Mouse (Mus musculus) bone marrow macrophage, adult 2 months (primary cell): ENCODE data around the gene Adh1. TPM values are rescaled to one million over a fixed set of nuclear protein-coding genes. Genes with fewer than 3 reads are reported as not detected.

Experiments used
- H3K27ac ChIP-seq: 2 replicates; pipeline ENCODE4 v1.5.1; 2012; ENCODE audit warnings: low read depth, low read length; ENCODE audit not compliant: insufficient read depth
- H3K4me1 ChIP-seq: 2 replicates; pipeline ENCODE4 v1.6.1; 2012; ENCODE audit warnings: low read length; ENCODE audit not compliant: control insufficient read depth, insufficient read depth
- H3K4me3 ChIP-seq: 2 replicates; pipeline ENCODE4 v1.5.1; 2012; ENCODE audit warnings: mild to moderate bottlenecking, low read length, moderate library complexity; ENCODE audit not compliant: insufficient read depth
- CTCF ChIP-seq: IDR thresholded peaks from 2 replicates; pipeline ENCODE4 v1.5.1; 2012; ENCODE audit warnings: low read depth, mild to moderate bottlenecking, low read length, moderate library complexity
- POLR2A ChIP-seq: IDR thresholded peaks from 2 replicates; pipeline ENCODE4 v1.6.1; 2012; ENCODE audit warnings: mild to moderate bottlenecking, low read depth, low read length, borderline replicate concordance
- polyA plus RNA-seq: library from polyadenylated mRNA; stranded (reverse); fragments of >200 nt; gene quantifications from 2 replicates; pipeline ENCODE4 v1.2.4, GENCODE M21; 2012; ENCODE audit not compliant: missing spikeins, insufficient read depth, insufficient read length

Gene Adh1
- polyA plus RNA-seq, 1 experiment: not detected

- Histone ChIP-seq H3K4me1 (no peaks in the 10 kb centered on the region), H3K27ac (no peak overlapping the region), H3K4me3 (no peak overlapping the region)
- no peak for TF ChIP-seq CTCF
- TF ChIP-seq POLR2A: no peak
Measured at GRCm38 (mm10) chr3:138251156-138251555, 9.6 kb upstream of the Adh1 start.

GRCm38 (mm10) chr3:138254205-138254604, 6.6 kb upstream of the Adh1 start:
- Histone ChIP-seq H3K27ac (no peak overlapping the region), H3K4me3 (no peak overlapping the region), H3K4me1 (no peaks in the 10 kb centered on the region)
- TF ChIP-seq POLR2A (no peak), CTCF (no peak)

GRCm38 (mm10) chr3:138255366-138255765, 5.4 kb upstream of the Adh1 start:
- Histone ChIP-seq H3K27ac (no peak overlapping the region), H3K4me3 (no peak overlapping the region), H3K4me1 (no peaks in the 10 kb centered on the region)
- TF ChIP-seq CTCF (no peak), POLR2A (no peak)

DNA sequence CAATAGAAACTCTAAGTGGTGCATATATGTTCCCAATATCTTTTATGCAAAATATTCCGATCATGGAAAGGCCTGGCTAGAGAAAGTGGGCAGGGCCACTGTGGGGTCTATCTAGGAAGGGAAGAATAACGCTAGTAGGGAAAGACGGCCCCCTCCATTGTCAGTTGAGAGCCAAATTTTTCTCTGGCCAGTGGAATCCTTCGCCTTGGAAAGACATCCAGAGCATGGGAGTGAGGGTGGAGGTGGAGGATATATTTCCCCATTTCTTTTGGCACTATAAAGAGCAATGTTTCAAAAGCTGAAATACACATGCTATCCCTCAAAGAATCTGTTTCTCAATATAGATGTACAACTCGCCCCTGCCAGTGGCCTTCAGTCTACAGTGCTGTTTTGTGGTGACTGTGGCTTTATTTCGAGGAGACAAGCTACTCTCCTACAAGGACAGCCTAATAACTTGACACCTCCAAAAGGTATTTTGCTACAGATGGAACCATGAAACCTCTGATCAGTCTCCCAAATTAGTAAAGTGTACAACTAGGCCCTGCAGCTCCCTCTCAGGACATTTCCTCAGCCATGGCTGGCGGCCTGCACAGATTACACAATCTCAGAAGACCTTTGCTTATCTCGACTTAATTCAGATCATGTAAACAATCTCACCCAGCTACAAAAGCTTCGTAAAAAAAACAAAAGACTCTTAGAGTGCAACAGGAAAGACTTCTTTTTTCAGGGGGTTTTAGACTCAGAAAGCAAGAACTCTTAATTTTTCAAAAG, 4.8 kb upstream of the Adh1 start:
- no peak overlapping the region for H3K27ac ChIP-seq
- H3K4me1 ChIP-seq: no peaks in the 10 kb centered on the region
- no peak overlapping the region for H3K4me3 ChIP-seq
- TF ChIP-seq POLR2A (no peak), CTCF (no peak)

GRCm38 (mm10) chr3:138262568-138262967, 1.8 kb downstream of the Adh1 start:
- TF ChIP-seq CTCF: no peak
- no peak overlapping the region for H3K27ac ChIP-seq
- no peaks in the 10 kb centered on the region for H3K4me1 ChIP-seq
- H3K4me3 ChIP-seq: no peak overlapping the region

DNA sequence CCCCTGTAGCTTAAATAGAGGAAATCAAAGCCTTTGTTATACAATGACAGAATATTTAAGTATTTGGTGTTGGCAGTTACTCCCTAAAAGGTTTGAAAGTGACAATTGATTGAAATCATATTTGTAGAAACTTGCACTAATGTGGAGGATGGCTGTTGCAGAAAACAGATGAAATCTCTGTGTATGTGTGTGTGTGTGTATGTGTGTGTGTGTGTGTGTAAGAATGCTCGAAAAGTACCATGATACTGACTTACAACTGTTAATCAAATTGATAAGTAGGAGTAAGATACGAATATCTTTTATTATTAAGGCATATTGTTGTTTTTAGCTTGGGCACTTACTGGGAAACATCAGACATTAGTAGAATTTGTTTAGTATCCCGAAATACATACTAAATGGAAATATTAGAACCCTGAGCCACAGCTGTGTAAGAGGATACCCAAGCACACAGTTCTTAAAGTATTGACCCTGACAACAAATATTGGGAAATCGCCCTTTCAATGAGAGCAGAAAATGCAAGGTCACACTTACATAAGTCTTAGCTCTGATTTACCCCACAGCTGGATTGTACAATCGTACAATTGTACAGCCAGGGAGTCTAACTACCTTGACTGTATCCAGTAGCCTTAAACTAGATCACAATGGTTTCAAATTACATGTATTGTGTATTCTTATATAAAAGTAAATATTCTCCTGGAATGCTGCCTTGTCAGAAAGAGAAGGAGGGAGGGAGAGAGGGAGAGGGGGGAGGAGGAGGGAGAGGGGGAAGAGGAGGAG, 2.6 kb downstream of the Adh1 start:
- H3K4me1 ChIP-seq: no peaks in the 10 kb centered on the region
- no peak overlapping the region for H3K27ac ChIP-seq
- no peak overlapping the region for H3K4me3 ChIP-seq
- TF ChIP-seq CTCF (no peak), POLR2A (no peak)

DNA sequence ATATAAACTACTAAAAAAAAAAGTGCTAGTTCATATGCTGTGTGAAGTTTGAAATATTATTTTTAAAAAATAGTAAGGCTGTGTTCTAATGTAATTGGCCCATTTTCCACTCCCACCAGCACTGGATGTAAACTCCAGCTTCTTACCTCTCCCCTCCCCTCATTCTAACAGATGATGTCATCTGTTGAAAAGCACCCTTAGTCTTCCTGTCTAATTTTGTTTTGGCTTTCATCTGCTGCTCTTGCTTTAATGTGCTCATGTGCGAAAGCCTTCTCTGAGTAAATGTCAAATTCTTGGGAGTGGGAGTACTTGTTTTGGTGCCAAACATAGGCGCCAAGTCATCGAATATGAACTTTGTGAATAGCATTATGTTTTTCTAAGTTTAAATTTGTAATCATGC, 3.9 kb downstream of the Adh1 start:
- no peak for TF ChIP-seq POLR2A
- no peak for TF ChIP-seq CTCF
- H3K4me3 ChIP-seq: no peak overlapping the region

DNA sequence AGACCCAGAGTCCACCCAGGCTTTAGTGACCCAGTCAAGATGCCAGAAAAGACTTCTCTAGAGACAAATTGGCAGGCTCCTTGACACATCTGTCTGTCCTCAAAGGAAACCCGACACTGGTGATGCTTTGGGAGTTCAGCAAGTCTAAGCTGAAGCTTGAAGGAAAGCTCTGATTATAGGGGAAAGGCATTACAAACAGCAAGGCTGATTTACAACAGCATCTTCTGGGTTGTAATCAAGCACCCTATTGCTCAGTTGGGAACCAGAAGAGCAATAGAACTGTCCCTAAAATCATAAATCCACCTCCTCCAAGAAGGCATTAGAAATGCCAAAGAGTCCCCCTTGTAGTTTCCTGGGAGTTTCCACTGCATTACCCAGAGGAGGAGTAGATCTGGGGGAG, 9.7 kb downstream of the Adh1 start:
- H3K4me1 ChIP-seq: no peaks in the 10 kb centered on the region
- TF ChIP-seq POLR2A (no peak), CTCF (no peak)
- no peak overlapping the region for H3K27ac ChIP-seq
- no peak overlapping the region for H3K4me3 ChIP-seq

More for the DNA sequence above, 3.9 kb downstream of the Adh1 start:
- Histone ChIP-seq H3K4me1 (no peaks in the 10 kb centered on the region), H3K27ac (no peak overlapping the region)

GRCm38 (mm10) chr3:138271297-138271696, 10.5 kb downstream of the Adh1 start:
- Histone ChIP-seq H3K4me1 (no peaks in the 10 kb centered on the region), H3K27ac (no peak overlapping the region), H3K4me3 (no peak overlapping the region)
- TF ChIP-seq CTCF (no peak), POLR2A (no peak)

DNA sequence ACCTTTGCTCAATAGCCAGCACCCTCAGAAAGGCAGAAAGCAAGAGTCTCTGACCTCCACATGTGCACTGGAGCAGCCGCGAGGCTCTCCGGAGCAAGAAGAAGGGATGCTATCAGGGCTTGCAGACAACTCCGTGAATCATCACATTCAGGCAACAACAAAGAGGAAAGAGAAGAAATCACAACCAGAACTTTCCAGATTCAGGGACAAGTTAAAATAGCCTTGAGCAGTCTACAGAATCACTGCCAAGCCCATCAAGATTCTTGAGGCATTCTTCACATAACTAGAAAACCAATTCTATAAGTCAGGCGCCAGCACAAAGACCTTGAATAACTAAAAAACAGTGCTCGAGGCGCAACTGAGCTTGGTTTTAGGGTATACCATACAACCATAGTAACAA, 12.3 kb downstream of the Adh1 start:
- H3K4me3 ChIP-seq: no peak overlapping the region
- no peak overlapping the region for H3K27ac ChIP-seq
- TF ChIP-seq POLR2A: no peak
- no peak for TF ChIP-seq CTCF
- no peaks in the 10 kb centered on the region for H3K4me1 ChIP-seq

- Histone ChIP-seq H3K27ac (no peak overlapping the region), H3K4me1 (no peaks in the 10 kb centered on the region), H3K4me3 (no peak overlapping the region)
- no peak for TF ChIP-seq CTCF
- no peak for TF ChIP-seq POLR2A
Measured at GRCm38 (mm10) chr3:138275100-138275499, 14.3 kb downstream of the Adh1 start.
